Mouse (Mus musculus): ENCODE measurements around the gene Il18.

GRCm38 (mm10) chr9:50594794-50595417, 40.3 kb downstream of the Il18 start:
- TF ChIP-seq CTCF (IDR thresholded peaks at IDR 0.05; ENCODE audit: extremely low read depth, insufficient read depth, insufficient read length, insufficient replicate concordance), result no peak
- TF ChIP-seq POLR2A (IDR thresholded peaks at IDR 0.05; ENCODE audit: low read depth, low read length), result no peak

Data from spleen, adult 2 months (tissue).